Mouse (Mus musculus): Measurements from ENCODE around the gene Tnks2. TPM values are rescaled to one million over a fixed set of nuclear protein-coding genes. Genes with fewer than 3 reads are reported as not detected.

The Tnks2 gene
- polyA plus RNA-seq, 2 experiments, result 74.9 to 82.9 TPM

DNA sequence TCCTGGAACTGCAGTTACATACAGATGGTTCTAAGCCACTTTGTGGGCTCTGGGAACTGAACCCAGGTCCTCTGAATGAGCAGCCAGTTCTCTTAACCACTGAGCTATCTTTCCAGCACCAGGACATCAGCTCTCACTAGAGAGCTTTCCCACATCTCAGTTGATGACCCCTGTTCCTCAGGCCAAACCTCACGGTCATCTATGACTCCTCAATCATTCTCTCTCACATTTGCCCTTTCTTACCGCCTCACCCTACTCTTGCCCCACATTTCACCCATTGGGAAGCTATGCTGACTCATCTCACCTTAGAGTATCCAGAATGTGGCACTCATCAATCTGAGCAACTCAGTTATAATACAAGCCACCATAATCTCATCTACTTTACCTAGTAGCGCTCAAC lies 6.3 kb downstream of the Tnks2 start:
- H3K27me3 ChIP-seq (ENCODE audit: control insufficient read depth, insufficient read depth, low read length), result no peaks in the 10 kb centered on the region
- H3K4me1 ChIP-seq (ENCODE audit: control insufficient read depth, insufficient read depth, low read length), result peaks cover 9% of the 10 kb centered on the region
- no peak overlapping the region for H3K4me3 ChIP-seq (replicated peaks; ENCODE audit: low read length)
- H3K9me3 ChIP-seq (ENCODE audit: control insufficient read depth, low read length), result no peaks in the 10 kb centered on the region
- over 99% methylated on average over 3 of the region's 3 CpGs for WGBS
- H3K9ac ChIP-seq (ENCODE audit: low read depth, low read length, severe bottlenecking), result no peak overlapping the region
- H3K27ac ChIP-seq (replicated peaks; ENCODE audit: low read depth, low read length), result no peak overlapping the region
- DNase-seq (ENCODE audit: low spot score), result no peak
- H3K36me3 ChIP-seq (ENCODE audit: control insufficient read depth, insufficient read depth, low read length), result peaks cover 28% of the 10 kb centered on the region
- ATAC-seq (ENCODE audit: low FRiP score, low read depth), result no peak
- TF ChIP-seq POLR2A (IDR thresholded peaks at IDR 0.05; ENCODE audit: borderline replicate concordance, extremely low read depth, insufficient read depth, insufficient read length), result no peak
- H3K4me2 ChIP-seq (replicated peaks; ENCODE audit: low read depth, low read length, severe bottlenecking), result no peak overlapping the region

DNA sequence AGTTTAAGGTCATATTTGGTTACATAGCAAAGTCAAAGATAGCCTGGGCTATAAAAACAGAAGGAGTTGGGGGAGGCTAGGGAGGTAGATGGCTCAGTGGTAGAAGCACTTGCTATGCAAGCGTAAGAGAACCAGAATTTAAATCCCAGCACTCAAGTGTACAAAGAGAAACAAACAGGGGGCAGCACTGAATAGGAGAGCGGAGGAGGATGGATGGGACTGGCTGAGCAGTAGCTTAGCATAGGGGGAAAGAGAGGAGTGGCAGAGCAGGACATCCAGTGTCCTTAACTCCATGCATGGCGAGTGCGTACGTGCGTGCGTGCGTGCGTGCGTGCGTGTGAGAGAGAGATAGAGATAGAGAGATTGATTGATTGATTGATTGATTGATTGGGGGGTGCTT lies 9.8 kb downstream of the Tnks2 start:
- WGBS, result 95% methylated on average over 11 of the region's 11 CpGs
- Histone ChIP-seq H3K9ac (ENCODE audit: low read depth, low read length, severe bottlenecking) (no peak overlapping the region), H3K27ac (replicated peaks; ENCODE audit: low read depth, low read length) (no peak overlapping the region), H3K4me2 (replicated peaks; ENCODE audit: low read depth, low read length, severe bottlenecking) (no peak overlapping the region), H3K4me3 (replicated peaks; ENCODE audit: low read length) (no peak overlapping the region), H3K27me3 (ENCODE audit: control insufficient read depth, insufficient read depth, low read length) (no peaks in the 10 kb centered on the region), H3K4me1 (ENCODE audit: control insufficient read depth, insufficient read depth, low read length) (no peaks in the 10 kb centered on the region), H3K36me3 (ENCODE audit: control insufficient read depth, insufficient read depth, low read length) (peaks cover 53% of the 10 kb centered on the region), H3K9me3 (ENCODE audit: control insufficient read depth, low read length) (no peaks in the 10 kb centered on the region)
- no peak for DNase-seq (ENCODE audit: low spot score)
- TF ChIP-seq POLR2A (IDR thresholded peaks at IDR 0.05; ENCODE audit: borderline replicate concordance, extremely low read depth, insufficient read depth, insufficient read length), result no peak
- no peak for ATAC-seq (ENCODE audit: low FRiP score, low read depth)

DNA sequence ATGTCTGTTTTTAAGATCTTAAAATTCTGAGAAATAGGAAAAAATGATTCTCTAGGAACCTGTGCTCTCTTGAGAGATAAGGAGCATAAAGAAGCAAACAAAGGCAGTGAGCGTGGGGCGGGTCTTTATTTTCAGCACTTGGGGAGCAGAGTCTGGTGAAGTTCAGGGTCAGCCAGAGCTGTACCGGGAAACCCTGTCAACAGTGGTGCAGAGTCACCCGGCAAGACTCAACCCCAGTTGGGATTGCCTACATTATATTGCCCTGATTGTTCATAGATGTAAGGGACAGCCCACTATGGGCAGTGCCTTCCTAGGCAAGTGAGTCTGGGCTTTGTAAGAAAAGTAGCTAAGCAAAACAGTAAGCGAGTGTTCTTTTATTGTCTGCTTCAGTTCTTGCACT lies 11.9 kb downstream of the Tnks2 start:
- WGBS, result 88% methylated on average over 5 of the region's 5 CpGs
- no peak overlapping the region for H3K27ac ChIP-seq (replicated peaks; ENCODE audit: low read depth, low read length)
- H3K4me3 ChIP-seq (replicated peaks; ENCODE audit: low read length), result no peak overlapping the region
- H3K4me1 ChIP-seq (ENCODE audit: control insufficient read depth, insufficient read depth, low read length), result no peaks in the 10 kb centered on the region
- no peak overlapping the region for H3K9ac ChIP-seq (ENCODE audit: low read depth, low read length, severe bottlenecking)
- H3K27me3 ChIP-seq (ENCODE audit: control insufficient read depth, insufficient read depth, low read length), result no peaks in the 10 kb centered on the region
- no peaks in the 10 kb centered on the region for H3K9me3 ChIP-seq (ENCODE audit: control insufficient read depth, low read length)
- DNase-seq (ENCODE audit: low spot score), result no peak
- H3K4me2 ChIP-seq (replicated peaks; ENCODE audit: low read depth, low read length, severe bottlenecking), result no peak overlapping the region
- no peak for ATAC-seq (ENCODE audit: low FRiP score, low read depth)
- no peak for TF ChIP-seq POLR2A (IDR thresholded peaks at IDR 0.05; ENCODE audit: borderline replicate concordance, extremely low read depth, insufficient read depth, insufficient read length)
- H3K36me3 ChIP-seq (ENCODE audit: control insufficient read depth, insufficient read depth, low read length), result peaks cover 59% of the 10 kb centered on the region

DNA sequence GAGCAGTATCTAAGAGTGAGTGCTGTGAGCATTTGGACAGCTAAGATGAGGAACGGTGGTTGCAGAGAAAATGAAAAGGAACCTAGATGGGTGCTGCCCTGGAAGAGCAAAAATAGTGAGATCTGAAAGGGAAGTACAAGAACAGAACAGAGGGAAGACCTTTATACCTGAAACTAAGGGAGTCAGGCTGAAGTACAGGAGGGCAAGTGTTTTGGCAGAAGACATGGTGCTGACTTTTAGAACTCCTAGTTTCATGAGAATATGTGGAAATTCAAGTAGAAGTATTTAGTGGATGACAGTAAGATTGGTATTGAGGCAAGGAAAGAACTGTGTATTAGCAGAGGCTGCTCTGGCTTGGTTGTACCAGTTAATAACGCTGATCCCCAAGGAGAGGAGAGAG lies 19.8 kb downstream of the Tnks2 start:
- Histone ChIP-seq H3K4me1 (ENCODE audit: control insufficient read depth, insufficient read depth, low read length) (no peaks in the 10 kb centered on the region), H3K27me3 (ENCODE audit: control insufficient read depth, insufficient read depth, low read length) (no peaks in the 10 kb centered on the region), H3K9ac (ENCODE audit: low read depth, low read length, severe bottlenecking) (no peak overlapping the region), H3K4me3 (replicated peaks; ENCODE audit: low read length) (no peak overlapping the region), H3K36me3 (ENCODE audit: control insufficient read depth, insufficient read depth, low read length) (peaks cover 86% of the 10 kb centered on the region), H3K4me2 (replicated peaks; ENCODE audit: low read depth, low read length, severe bottlenecking) (no peak overlapping the region), H3K27ac (replicated peaks; ENCODE audit: low read depth, low read length) (no peak overlapping the region), H3K9me3 (ENCODE audit: control insufficient read depth, low read length) (no peaks in the 10 kb centered on the region)
- DNase-seq (ENCODE audit: low spot score) (no peak), ATAC-seq (ENCODE audit: low FRiP score, low read depth) (no peak)
- 97% methylated on average over 2 of the region's 2 CpGs for WGBS
- TF ChIP-seq POLR2A (IDR thresholded peaks at IDR 0.05; ENCODE audit: borderline replicate concordance, extremely low read depth, insufficient read depth, insufficient read length), result no peak

DNA sequence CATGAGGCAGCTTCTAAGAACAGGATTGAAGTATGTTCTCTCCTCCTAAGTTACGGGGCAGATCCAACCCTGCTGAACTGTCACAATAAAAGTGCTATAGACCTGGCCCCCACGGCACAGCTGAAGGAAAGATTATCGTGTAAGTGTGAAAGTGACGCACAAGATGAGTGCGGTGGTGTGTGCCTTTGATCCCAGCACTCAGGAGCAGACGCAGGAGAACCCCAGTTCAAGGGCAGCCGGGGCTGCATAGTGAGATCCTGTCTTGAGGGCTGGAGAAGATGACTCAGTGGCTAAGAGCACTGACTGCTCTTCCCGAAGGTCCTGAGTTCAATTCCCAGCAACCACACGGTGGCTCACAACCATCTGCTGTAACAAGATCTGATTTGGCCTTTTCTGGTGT lies 23.8 kb downstream of the Tnks2 start:
- DNase-seq (ENCODE audit: low spot score) (no peak), ATAC-seq (ENCODE audit: low FRiP score, low read depth) (no peak)
- TF ChIP-seq POLR2A (IDR thresholded peaks at IDR 0.05; ENCODE audit: borderline replicate concordance, extremely low read depth, insufficient read depth, insufficient read length), result no peak
- H3K4me3 ChIP-seq (replicated peaks; ENCODE audit: low read length), result no peak overlapping the region
- H3K36me3 ChIP-seq (ENCODE audit: control insufficient read depth, insufficient read depth, low read length), result peaks cover 91% of the 10 kb centered on the region
- WGBS, result 89% methylated on average over 9 of the region's 9 CpGs
- H3K4me1 ChIP-seq (ENCODE audit: control insufficient read depth, insufficient read depth, low read length), result no peaks in the 10 kb centered on the region
- no peak overlapping the region for H3K4me2 ChIP-seq (replicated peaks; ENCODE audit: low read depth, low read length, severe bottlenecking)
- H3K9me3 ChIP-seq (ENCODE audit: control insufficient read depth, low read length), result no peaks in the 10 kb centered on the region
- no peak overlapping the region for H3K27ac ChIP-seq (replicated peaks; ENCODE audit: low read depth, low read length)
- no peaks in the 10 kb centered on the region for H3K27me3 ChIP-seq (ENCODE audit: control insufficient read depth, insufficient read depth, low read length)
- H3K9ac ChIP-seq (ENCODE audit: low read depth, low read length, severe bottlenecking), result no peak overlapping the region

DNA sequence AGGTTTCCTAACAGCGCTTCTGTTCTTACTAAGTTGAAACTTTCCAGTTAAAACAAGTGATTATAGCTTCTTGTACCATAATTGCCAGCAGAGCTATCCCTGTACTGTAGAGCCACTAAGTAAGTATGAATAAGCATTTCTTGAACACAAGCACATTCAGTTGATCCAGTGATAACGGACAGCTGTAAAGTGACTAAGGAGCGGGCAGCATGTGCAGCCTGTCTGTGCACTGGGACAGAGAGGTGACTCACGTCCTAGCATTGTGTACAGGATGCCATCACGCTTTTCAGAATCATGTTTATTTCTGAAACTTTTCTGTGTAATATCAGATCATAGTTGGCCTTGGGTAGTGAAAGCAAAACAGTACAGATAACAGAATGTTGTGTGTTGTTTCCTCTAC lies 26.4 kb downstream of the Tnks2 start:
- Histone ChIP-seq H3K27ac (replicated peaks; ENCODE audit: low read depth, low read length) (no peak overlapping the region), H3K9me3 (ENCODE audit: control insufficient read depth, low read length) (no peaks in the 10 kb centered on the region), H3K4me1 (ENCODE audit: control insufficient read depth, insufficient read depth, low read length) (no peaks in the 10 kb centered on the region), H3K36me3 (ENCODE audit: control insufficient read depth, insufficient read depth, low read length) (peaks cover 82% of the 10 kb centered on the region), H3K4me2 (replicated peaks; ENCODE audit: low read depth, low read length, severe bottlenecking) (no peak overlapping the region), H3K9ac (ENCODE audit: low read depth, low read length, severe bottlenecking) (no peak overlapping the region), H3K27me3 (ENCODE audit: control insufficient read depth, insufficient read depth, low read length) (no peaks in the 10 kb centered on the region), H3K4me3 (replicated peaks; ENCODE audit: low read length) (no peak overlapping the region)
- DNase-seq (ENCODE audit: low spot score) (no peak), ATAC-seq (ENCODE audit: low FRiP score, low read depth) (no peak)
- TF ChIP-seq POLR2A (IDR thresholded peaks at IDR 0.05; ENCODE audit: borderline replicate concordance, extremely low read depth, insufficient read depth, insufficient read length), result no peak
- 93% methylated on average over 5 of the region's 5 CpGs for WGBS

Measured in limb, embryonic 14.5 days (tissue).